ENCODE assay signal across 10 mouse cellular contexts in genomic region chr16:18195068-18195467, GRCm38 (mm10). TPM values are rescaled to one million over a fixed set of nuclear protein-coding genes. Genes with fewer than 3 reads are reported as not detected.
DNase-seq lines count a peak whose midpoint lies in the region; ATAC-seq and TF ChIP-seq lines count a peak whose summit lies in the region.
"Had no signal": no experiment of that assay in that cellular context is flagged by ENCODE, and none has a peak within 500 bp of the region (broad histone marks: within the 10 kb centered on the region; RNA-seq: fewer than 3 reads in every experiment).

No protein-coding gene starts in this region.

- peaks cover 42% of the 10 kb centered on the region for H3K4me1 ChIP-seq in midbrain, embryonic 10.5 days
- peaks cover 6% of the 10 kb centered on the region for H3K4me1 ChIP-seq in midbrain, embryonic 11.5 days (ENCODE audit: control insufficient read depth, insufficient read depth, low read length)
- H3K4me1 ChIP-seq in bone marrow macrophage, adult 2 months (ENCODE audit: control insufficient read depth, insufficient read depth, low read length) = peaks cover 15% of the 10 kb centered on the region

- no peak overlapping the region for H3K9ac ChIP-seq in midbrain, embryonic 11.5 days (ENCODE audit: low read length)

- H3K4me3 ChIP-seq in midbrain, embryonic 10.5 days = no peak overlapping the region
- H3K4me3 ChIP-seq in midbrain, embryonic 11.5 days (ENCODE audit: low read depth, low read length) = no peak overlapping the region
- H3K4me3 ChIP-seq in bone marrow macrophage, adult 2 months (ENCODE audit: insufficient read depth, low read length) = no peak overlapping the region

- no peak for ATAC-seq in midbrain, embryonic 11.5 days (ENCODE audit: low FRiP score)
- peak; percentile 94 for ATAC-seq in granulocyte monocyte progenitor cell, adult 5-6 weeks (replicated peaks; ENCODE audit: poor library complexity, severe bottlenecking)

- H3K4me2 ChIP-seq in midbrain, embryonic 11.5 days = no peak overlapping the region

- no peaks in the 10 kb centered on the region for H3K36me3 ChIP-seq in midbrain, embryonic 10.5 days
- no peaks in the 10 kb centered on the region for H3K36me3 ChIP-seq in midbrain, embryonic 11.5 days (ENCODE audit: control insufficient read depth, insufficient read depth, low read length)

- DNase-seq in midbrain, embryonic 10.5 days (ENCODE audit: low spot score) = no peak
- DNase-seq in midbrain, embryonic 11.5 days (ENCODE audit: low spot score, missing footprints) = no peak
- DNase-seq in lung, postnatal 36 days = peak; percentile 29
- no peak for DNase-seq in cerebellum, adult 11 months
- no peak for DNase-seq in heart, adult 9 months (ENCODE audit: low spot score in 2 of 2)
- no peak for DNase-seq in embryo, embryonic 11 days

- H3K27ac ChIP-seq in midbrain, embryonic 10.5 days (replicated peaks) = 0 out of 2 replicates have a peak overlapping the region, but pooled peaks have one; percentile 24
- H3K27ac ChIP-seq in midbrain, embryonic 11.5 days (ENCODE audit: low read depth, low read length) = no peak overlapping the region
- H3K27ac ChIP-seq in bone marrow macrophage, adult 2 months (ENCODE audit: insufficient read depth, low read depth, low read length) = peak overlapping the region; percentile 69

- TF ChIP-seq CTCF in bone marrow macrophage, adult 2 months (IDR thresholded peaks at IDR 0.05; ENCODE audit: low read depth, low read length) = no peak

- 60% methylated on average over 5 of the region's 5 CpGs for WGBS in midbrain, embryonic 10.5 days
- 59% methylated on average over 5 of the region's 5 CpGs for WGBS in midbrain, embryonic 11.5 days

- no peaks in the 10 kb centered on the region for H3K27me3 ChIP-seq in midbrain, embryonic 10.5 days (ENCODE audit: low read depth, poor library complexity, severe bottlenecking)
- no peaks in the 10 kb centered on the region for H3K27me3 ChIP-seq in midbrain, embryonic 11.5 days (ENCODE audit: control insufficient read depth, insufficient read depth, low read length)

- no peaks in the 10 kb centered on the region for H3K9me3 ChIP-seq in midbrain, embryonic 10.5 days (replicated peaks)
- H3K9me3 ChIP-seq in midbrain, embryonic 11.5 days (ENCODE audit: control insufficient read depth, low read length) = no peaks in the 10 kb centered on the region

- no peak for TF ChIP-seq POLR2A in bone marrow macrophage, adult 2 months (IDR thresholded peaks at IDR 0.05; ENCODE audit: borderline replicate concordance, low read depth, low read length)

RNA-seq across cellular contexts. Expression of gene Ccdc188, which starts 22.6 kb away (rescaled TPM):
- not detected in 2 replicates for polyA plus RNA-seq in midbrain, embryonic 10.5 days (2016; fragmentation: Nextera tagmentation; extraction: Ambion mirVana)
- polyA plus RNA-seq in midbrain, embryonic 11.5 days (2014; fragmentation: Nextera tagmentation; extraction: Ambion mirVana) = not detected in 2 replicates
- not detected in 2 replicates for polyA plus RNA-seq in bone marrow macrophage, adult 2 months (2012; ENCODE audit: insufficient read depth, insufficient read length, missing spikeins)
- total RNA-seq in granulocyte monocyte progenitor cell, adult 5-6 weeks (2014; fragmentation: Nextera tagmentation) = not detected in 2 replicates
- not detected in 2 replicates for total RNA-seq in granulocyte monocyte progenitor cell, adult 5-6 weeks (2017)
- total RNA-seq: liver, adult 2 months had no signal
- polyA plus RNA-seq: embryonic facial prominence, embryonic 11.5 days; liver, adult 2 months had no signal

RNA-seq across cellular contexts. Expression of gene Zdhhc8, which starts 39.9 kb away (rescaled TPM):
- 9.4 and 11.3 TPM in 2 replicates for polyA plus RNA-seq in midbrain, embryonic 10.5 days (2016; fragmentation: Nextera tagmentation; extraction: Ambion mirVana)
- polyA plus RNA-seq in midbrain, embryonic 11.5 days (2014; fragmentation: Nextera tagmentation; extraction: Ambion mirVana) = 7.1 and 8.4 TPM in 2 replicates
- 10.8 and 14.3 TPM in 2 replicates for polyA plus RNA-seq in bone marrow macrophage, adult 2 months (2012; ENCODE audit: insufficient read depth, insufficient read length, missing spikeins)
- 9.7 and 11.4 TPM in 2 replicates for total RNA-seq in granulocyte monocyte progenitor cell, adult 5-6 weeks (2014; fragmentation: Nextera tagmentation)
- total RNA-seq in granulocyte monocyte progenitor cell, adult 5-6 weeks (2017) = 2.3 and 3.6 TPM in 2 replicates

RNA-seq across cellular contexts. Expression of gene Trmt2a, which starts 53.4 kb away (rescaled TPM):
- 127 and 132 TPM in 2 replicates for polyA plus RNA-seq in midbrain, embryonic 10.5 days (2016; fragmentation: Nextera tagmentation; extraction: Ambion mirVana)
- 90.4 and 104 TPM in 2 replicates for polyA plus RNA-seq in midbrain, embryonic 11.5 days (2014; fragmentation: Nextera tagmentation; extraction: Ambion mirVana)
- 64.4 and 64.9 TPM in 2 replicates for polyA plus RNA-seq in bone marrow macrophage, adult 2 months (2012; ENCODE audit: insufficient read depth, insufficient read length, missing spikeins)
- total RNA-seq in granulocyte monocyte progenitor cell, adult 5-6 weeks (2014; fragmentation: Nextera tagmentation) = 153 and 177 TPM in 2 replicates
- 99.7 and 109 TPM in 2 replicates for total RNA-seq in granulocyte monocyte progenitor cell, adult 5-6 weeks (2017)

RNA-seq across cellular contexts. Expression of gene Ranbp1, which starts 53.5 kb away (rescaled TPM):
- polyA plus RNA-seq in midbrain, embryonic 10.5 days (2016; fragmentation: Nextera tagmentation; extraction: Ambion mirVana) = 1,186 and 1,334 TPM in 2 replicates
- polyA plus RNA-seq in midbrain, embryonic 11.5 days (2014; fragmentation: Nextera tagmentation; extraction: Ambion mirVana) = 1,256 and 1,339 TPM in 2 replicates
- polyA plus RNA-seq in bone marrow macrophage, adult 2 months (2012; ENCODE audit: insufficient read depth, insufficient read length, missing spikeins) = 85.0 and 105 TPM in 2 replicates
- total RNA-seq in granulocyte monocyte progenitor cell, adult 5-6 weeks (2014; fragmentation: Nextera tagmentation) = 485 and 506 TPM in 2 replicates
- total RNA-seq in granulocyte monocyte progenitor cell, adult 5-6 weeks (2017) = 446 and 556 TPM in 2 replicates
